Mouse (Mus musculus): Measurements from ENCODE around the gene Abcb9. TPM values are rescaled to one million over a fixed set of nuclear protein-coding genes. Genes with fewer than 3 reads are reported as not detected.
A peak's percentile ranks its signal among the peaks of the same experiment; 100 is the strongest.

The Abcb9 gene
- polyA plus RNA-seq, 1 experiment = 37.8 TPM

DNA sequence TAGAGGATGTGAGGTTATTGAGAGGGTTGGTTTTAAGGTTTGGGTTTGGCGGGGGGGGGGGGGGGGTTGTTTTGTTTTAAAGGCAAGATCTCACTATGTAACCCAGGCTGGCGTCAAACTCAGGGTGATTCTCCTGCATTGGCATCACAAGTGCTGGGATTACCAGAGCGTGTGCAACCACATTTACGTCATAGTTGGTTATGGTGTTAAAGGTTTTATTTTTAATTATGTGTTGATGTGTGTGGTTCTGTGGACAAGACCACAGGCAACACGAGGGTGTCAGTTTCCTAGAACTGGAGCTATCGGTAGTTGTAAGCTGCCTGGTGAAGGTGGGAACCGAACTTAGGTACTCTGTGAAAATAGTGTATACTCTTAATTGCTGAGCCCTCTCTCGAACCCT is 59.8 kb downstream of the Abcb9 start:
- no peak overlapping the region for H3K27ac ChIP-seq (ENCODE audit: insufficient read depth, low read length)
- H3K4me3 ChIP-seq (ENCODE audit: insufficient read depth, low read length) = no peak overlapping the region
- no peak for TF ChIP-seq POLR2A (IDR thresholded peaks at IDR 0.05; ENCODE audit: extremely low read depth, insufficient read depth, low read length)
- no peak for TF ChIP-seq CTCF (IDR thresholded peaks at IDR 0.05; ENCODE audit: extremely low read depth, insufficient read depth, low read length)
- no peaks in the 10 kb centered on the region for H3K4me1 ChIP-seq (ENCODE audit: control insufficient read depth, insufficient read depth, low read length)

GRCm38 (mm10) chr5:124035406-124035805 is 60.2 kb downstream of the Abcb9 start:
- H3K27ac ChIP-seq (ENCODE audit: insufficient read depth, low read length) = no peak overlapping the region

DNA sequence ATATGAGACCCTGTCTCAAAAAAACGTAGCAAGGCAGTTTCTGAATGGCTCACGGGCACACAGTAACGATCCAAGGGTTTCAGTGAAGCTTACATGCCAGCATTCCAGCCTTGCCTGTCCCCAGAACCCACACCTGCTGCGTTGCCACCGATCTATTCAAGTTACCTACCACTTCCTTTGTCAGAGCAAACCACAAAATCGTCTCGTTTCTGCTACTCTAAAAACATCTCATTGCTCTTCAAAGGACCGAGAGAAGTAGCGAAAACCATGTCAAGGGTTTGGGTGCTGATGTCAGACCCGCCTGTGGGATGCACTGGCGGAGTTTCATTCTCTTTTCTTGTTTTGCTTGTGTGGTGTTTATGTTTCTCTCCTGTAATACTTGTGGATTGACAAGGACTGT is 61.1 kb downstream of the Abcb9 start:
- Histone ChIP-seq H3K27ac (ENCODE audit: insufficient read depth, low read length) (no peak overlapping the region), H3K4me1 (ENCODE audit: control insufficient read depth, insufficient read depth, low read length) (peaks cover under 1% of the 10 kb centered on the region; the same call in 1 of the 2 replicates), H3K4me3 (ENCODE audit: insufficient read depth, low read length) (no peak overlapping the region)
- TF ChIP-seq POLR2A (IDR thresholded peaks at IDR 0.05; ENCODE audit: extremely low read depth, insufficient read depth, low read length) = no peak

More at GRCm38 (mm10) chr5:124035406-124035805, 60.2 kb downstream of the Abcb9 start:
- H3K4me1 ChIP-seq (ENCODE audit: control insufficient read depth, insufficient read depth, low read length) = no peaks in the 10 kb centered on the region
- no peak overlapping the region for H3K4me3 ChIP-seq (ENCODE audit: insufficient read depth, low read length)
- TF ChIP-seq POLR2A (IDR thresholded peaks at IDR 0.05; ENCODE audit: extremely low read depth, insufficient read depth, low read length) = no peak
- TF ChIP-seq CTCF (IDR thresholded peaks at IDR 0.05; ENCODE audit: extremely low read depth, insufficient read depth, low read length) = no peak

DNA sequence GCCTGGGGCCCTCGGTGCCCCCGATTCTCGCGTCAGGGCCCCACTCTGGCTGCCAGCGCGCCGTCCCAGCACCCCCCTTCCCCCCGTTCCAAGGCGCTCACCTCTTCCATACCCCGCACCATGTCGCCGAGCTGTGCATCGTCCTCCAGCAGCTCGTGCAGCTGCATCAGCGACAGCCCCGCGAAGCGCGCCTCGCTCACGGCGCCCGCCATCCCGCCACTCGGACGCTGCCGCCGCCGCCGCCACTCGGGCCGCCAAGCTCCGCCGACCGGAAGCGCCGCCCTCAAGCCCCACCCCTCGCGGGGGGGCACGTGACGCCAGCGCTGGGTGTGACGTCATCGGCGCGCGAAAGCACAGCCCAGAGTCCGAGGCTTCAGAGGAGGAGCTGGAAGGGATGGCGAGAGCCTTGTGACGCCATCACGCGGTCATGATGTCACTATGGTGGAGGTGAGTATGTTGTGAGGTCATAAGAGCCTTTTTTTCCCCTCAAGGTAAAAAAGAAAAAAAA is 63.5 kb downstream of the Abcb9 start, which contains the start of gene Vps37b:
Gene Vps37b, minus strand, starts transcription at position 270 of the 508 bp plus-strand sequence.
- Histone ChIP-seq H3K4me1 (ENCODE audit: control insufficient read depth, insufficient read depth, low read length) (peaks cover 4% of the 10 kb centered on the region; the same call in 1 of the 2 replicates), H3K4me3 (ENCODE audit: insufficient read depth, low read length) (peak within 1 kb of the TSS; percentile 86), H3K27ac (ENCODE audit: insufficient read depth, low read length) (peak within 1 kb of the TSS; percentile 75)
- no peak for TF ChIP-seq CTCF (IDR thresholded peaks at IDR 0.05; ENCODE audit: extremely low read depth, insufficient read depth, low read length)
- TF ChIP-seq POLR2A (IDR thresholded peaks at IDR 0.05; ENCODE audit: extremely low read depth, insufficient read depth, low read length) = peak; percentile 67

DNA sequence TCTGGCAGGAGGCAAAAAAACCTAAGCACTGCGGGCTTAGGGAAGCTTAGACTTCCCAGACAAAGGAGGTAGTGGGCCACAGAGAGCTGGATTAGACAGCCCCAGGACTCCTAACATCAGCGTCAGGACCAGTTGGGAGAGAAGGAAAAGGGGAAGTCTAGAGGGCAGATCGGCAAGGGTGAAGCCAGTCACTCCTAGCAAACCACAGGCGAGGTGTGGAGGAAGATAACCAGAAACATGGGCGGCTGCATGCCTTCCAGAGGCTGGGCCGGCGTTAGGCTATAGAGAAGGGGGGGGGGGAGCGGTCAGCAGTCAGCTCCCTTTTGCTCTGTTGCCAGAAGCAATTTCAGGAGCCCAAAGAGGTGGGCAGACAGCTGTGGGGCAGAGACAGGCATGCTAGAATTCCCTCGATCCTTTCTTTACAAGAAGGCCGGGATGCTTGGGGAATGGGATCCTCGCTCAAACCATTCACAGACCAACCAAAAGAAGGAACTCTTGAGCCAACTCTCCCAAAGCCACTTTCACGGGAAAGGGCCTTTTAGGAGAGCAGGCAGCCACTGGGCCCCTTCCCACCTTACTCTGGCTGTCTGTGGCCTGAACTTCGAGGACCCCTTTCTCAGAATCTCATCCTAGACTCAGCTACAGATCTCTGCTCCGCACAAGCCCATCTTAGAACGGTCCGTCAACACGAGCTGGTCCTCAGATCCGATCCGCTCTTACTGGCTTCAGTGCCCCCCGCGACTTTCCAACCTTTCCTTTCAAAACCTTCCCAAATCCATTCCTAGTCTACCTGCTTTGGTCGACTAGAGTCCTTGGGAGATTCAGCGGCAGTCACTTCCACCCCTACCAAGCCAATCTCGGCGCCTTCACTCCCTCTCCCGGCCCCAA is 64.3 kb downstream of the Abcb9 start:
- TF ChIP-seq CTCF (IDR thresholded peaks at IDR 0.05; ENCODE audit: extremely low read depth, insufficient read depth, low read length) (no peak), POLR2A (IDR thresholded peaks at IDR 0.05; ENCODE audit: extremely low read depth, insufficient read depth, low read length) (no peak)
- peak overlapping the region; percentile 75 for H3K27ac ChIP-seq (ENCODE audit: insufficient read depth, low read length)

GRCm38 (mm10) chr5:124030386-124031067 is 65.1 kb downstream of the Abcb9 start:
- Histone ChIP-seq H3K27ac (ENCODE audit: insufficient read depth, low read length) (no peak overlapping the region), H3K4me1 (ENCODE audit: control insufficient read depth, insufficient read depth, low read length) (peaks cover 8% of the 10 kb centered on the region; the same call in 1 of the 2 replicates), H3K4me3 (ENCODE audit: insufficient read depth, low read length) (peak overlapping the region; percentile 86)
- TF ChIP-seq POLR2A (IDR thresholded peaks at IDR 0.05; ENCODE audit: extremely low read depth, insufficient read depth, low read length) = 0 out of 2 replicates have a peak, but pooled peaks have one; percentile 23
- TF ChIP-seq CTCF (IDR thresholded peaks at IDR 0.05; ENCODE audit: extremely low read depth, insufficient read depth, low read length) = no peak

More for the DNA sequence above, 64.3 kb downstream of the Abcb9 start:
- peaks cover 4% of the 10 kb centered on the region; the same call in 1 of the 2 replicates for H3K4me1 ChIP-seq (ENCODE audit: control insufficient read depth, insufficient read depth, low read length)
- peak overlapping the region; percentile 86 for H3K4me3 ChIP-seq (ENCODE audit: insufficient read depth, low read length)

- Histone ChIP-seq H3K4me3 (ENCODE audit: insufficient read depth, low read length) (peak overlapping the region; percentile 32), H3K27ac (ENCODE audit: insufficient read depth, low read length) (no peak overlapping the region), H3K4me1 (ENCODE audit: control insufficient read depth, insufficient read depth, low read length) (peaks cover 11% of the 10 kb centered on the region)
- TF ChIP-seq POLR2A (IDR thresholded peaks at IDR 0.05; ENCODE audit: extremely low read depth, insufficient read depth, low read length) (no peak), CTCF (IDR thresholded peaks at IDR 0.05; ENCODE audit: extremely low read depth, insufficient read depth, low read length) (no peak)
Observed at GRCm38 (mm10) chr5:124029220-124030035, 66.2 kb downstream of the Abcb9 start.

- Histone ChIP-seq H3K4me1 (ENCODE audit: control insufficient read depth, insufficient read depth, low read length) (peaks cover 11% of the 10 kb centered on the region), H3K4me3 (ENCODE audit: insufficient read depth, low read length) (peak overlapping the region; percentile 32; the same call in 1 of the 2 replicates), H3K27ac (ENCODE audit: insufficient read depth, low read length) (no peak overlapping the region)
- TF ChIP-seq CTCF (IDR thresholded peaks at IDR 0.05; ENCODE audit: extremely low read depth, insufficient read depth, low read length) (no peak), POLR2A (IDR thresholded peaks at IDR 0.05; ENCODE audit: extremely low read depth, insufficient read depth, low read length) (no peak)
Observed at GRCm38 (mm10) chr5:124028680-124029079, 66.9 kb downstream of the Abcb9 start.

Measured in cortical plate, adult 2 months (tissue).